Mouse (Mus musculus) megakaryocyte, embryonic 14.5 days (primary cell): Measurements from ENCODE around the gene Irgm2. TPM values are rescaled to one million over a fixed set of nuclear protein-coding genes. Genes with fewer than 3 reads are reported as not detected.
"Not testable (repeated sequence)": the region's sequence is repeated elsewhere in the genome, so short reads cannot be mapped to it uniquely, and the experiment has no call there.

Experiments used
- H3K27me3 ChIP-seq: replicated peaks from 2 replicates; pipeline ENCODE3; 2012; ENCODE audit warnings: inconsistent platforms
- H3K36me3 ChIP-seq: replicated peaks from 2 replicates; pipeline ENCODE3; 2012; ENCODE audit warnings: low read length, inconsistent platforms, mixed read lengths
- H3K4me1 ChIP-seq: 2 replicates; pipeline ENCODE4 v1.6.1; 2012; ENCODE audit warnings: inconsistent platforms
- H3K4me3 ChIP-seq: replicated peaks from 2 replicates; pipeline ENCODE3; 2012; ENCODE audit warnings: moderate library complexity, mild to moderate bottlenecking, inconsistent platforms
- H3K9me3 ChIP-seq: 2 replicates; pipeline ENCODE4 v1.6.1; 2012; ENCODE audit warnings: inconsistent platforms
- FLI1 ChIP-seq: IDR thresholded peaks from 2 replicates; pipeline ENCODE4 v1.6.1; 2012; ENCODE audit warnings: low read length, inconsistent platforms, mixed read lengths
- GATA1 ChIP-seq: IDR thresholded peaks from 3 replicates; pipeline ENCODE4 v1.6.1; 2012; ENCODE audit warnings: mixed read lengths, low read length, inconsistent platforms, borderline replicate concordance
- polyA plus RNA-seq: library from polyadenylated mRNA; stranded (reverse); fragments of >175 nt; gene quantifications from 2 replicates; pipeline ENCODE4 v1.2.3, GENCODE M21; 2012; ENCODE audit warnings: low replicate concordance; ENCODE audit not compliant: insufficient read depth

The Irgm2 gene
- polyA plus RNA-seq: 0.48 and 2.1 TPM in 2 replicates

DNA sequence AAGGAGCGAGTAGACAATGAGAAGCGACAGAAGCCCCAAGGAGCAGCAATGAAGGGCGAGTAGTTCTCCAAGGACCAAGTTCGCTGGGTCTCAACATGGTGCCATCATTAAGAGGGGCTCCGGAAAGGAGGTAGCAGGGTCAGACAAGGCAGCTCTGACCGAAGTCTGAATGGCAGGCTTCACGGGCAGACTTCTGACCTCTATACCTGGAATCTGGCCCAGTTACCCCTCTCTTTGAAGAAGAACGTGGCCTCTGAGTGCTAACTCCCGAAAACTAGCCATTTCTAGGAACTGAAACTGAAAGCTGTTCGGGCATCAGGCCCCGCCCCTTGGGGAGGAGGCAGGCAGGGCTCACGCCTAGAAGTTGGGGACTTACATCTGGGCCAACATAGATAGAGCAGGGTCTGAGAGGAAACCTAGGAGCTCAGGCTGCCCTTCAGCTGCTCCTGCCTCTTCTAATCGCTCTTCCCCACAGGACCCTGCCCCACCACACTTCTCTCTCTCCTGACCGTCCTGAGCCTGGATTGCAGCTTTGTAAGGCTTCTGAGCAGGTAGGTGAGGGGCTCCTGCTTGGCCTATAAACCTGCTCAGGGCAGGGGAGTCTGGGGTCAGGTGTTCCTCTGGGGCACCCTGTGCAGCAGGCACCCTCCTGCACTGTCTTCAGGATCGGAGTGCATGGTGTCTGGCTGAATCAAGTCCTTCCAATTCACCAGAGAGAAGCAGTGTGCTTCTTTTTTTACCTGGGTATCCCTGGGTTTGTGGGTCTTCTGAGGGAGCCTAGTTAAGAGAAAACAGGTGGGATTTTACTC is at the start of gene Irgm2, which contains the start of gene Igtp:
Irgm2 (plus strand) TSS at position 390 of the 809 bp plus-strand sequence.
Igtp (plus strand) TSS at position 328 of the 809 bp plus-strand sequence.
- H3K36me3 ChIP-seq: peaks cover 33% of the 10 kb centered on the region
- H3K4me3 ChIP-seq: peak within 1 kb of the TSS; percentile 95
- not testable (repeated sequence) for H3K27me3 ChIP-seq, H3K9me3 ChIP-seq
- H3K4me1 ChIP-seq: peaks cover 75% of the 10 kb centered on the region

DNA sequence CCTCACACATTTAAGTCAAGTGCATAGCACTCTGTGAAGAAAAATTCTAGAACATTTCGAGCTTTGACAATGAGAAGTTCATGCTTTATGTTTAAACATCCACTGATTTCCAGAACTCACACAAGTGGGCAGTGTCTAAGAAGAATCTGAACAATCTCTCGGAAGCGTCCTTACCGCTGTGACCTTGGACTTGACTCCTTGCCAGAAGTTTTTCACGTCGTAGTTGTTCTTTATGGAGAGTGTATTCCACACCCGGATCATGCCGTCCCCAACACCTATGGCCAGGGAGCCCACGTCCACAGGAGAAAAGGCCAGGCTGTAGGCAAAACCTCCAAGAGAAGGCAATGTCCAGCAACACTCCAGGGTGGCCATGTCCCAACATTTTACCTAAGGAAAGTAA is 44.0 kb upstream of the Irgm2 start:
- no peak overlapping the region for H3K4me3 ChIP-seq
- no peaks in the 10 kb centered on the region for H3K27me3 ChIP-seq
- TF ChIP-seq GATA1: no peak
- TF ChIP-seq FLI1: no peak
- H3K9me3 ChIP-seq: no peaks in the 10 kb centered on the region
- H3K36me3 ChIP-seq: peaks cover 90% of the 10 kb centered on the region
- no peaks in the 10 kb centered on the region for H3K4me1 ChIP-seq

DNA sequence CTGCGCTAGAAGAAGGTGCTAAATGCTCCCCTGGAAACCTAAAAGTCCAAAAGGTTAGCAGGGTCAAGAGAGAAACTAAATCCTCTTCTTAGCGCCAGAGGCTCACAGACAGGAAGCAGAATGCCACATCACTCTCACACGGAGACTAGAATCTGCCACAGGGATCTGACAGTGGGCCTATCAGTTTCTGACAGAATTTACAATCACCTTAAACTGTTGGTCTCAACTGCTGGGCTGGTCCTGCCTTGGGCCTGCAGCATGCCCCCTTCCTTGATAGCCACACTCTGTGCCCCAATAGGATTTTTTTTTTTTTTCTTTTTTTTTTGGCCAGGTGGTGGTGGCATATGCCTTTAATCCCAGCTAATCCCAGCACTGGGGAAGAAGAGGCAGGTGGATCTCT is 42.5 kb upstream of the Irgm2 start:
- Histone ChIP-seq H3K4me3 (no peak overlapping the region), H3K9me3 (no peaks in the 10 kb centered on the region), H3K36me3 (peaks cover 90% of the 10 kb centered on the region), H3K27me3 (no peaks in the 10 kb centered on the region), H3K4me1 (no peaks in the 10 kb centered on the region)
- TF ChIP-seq FLI1 (no peak), GATA1 (no peak)

DNA sequence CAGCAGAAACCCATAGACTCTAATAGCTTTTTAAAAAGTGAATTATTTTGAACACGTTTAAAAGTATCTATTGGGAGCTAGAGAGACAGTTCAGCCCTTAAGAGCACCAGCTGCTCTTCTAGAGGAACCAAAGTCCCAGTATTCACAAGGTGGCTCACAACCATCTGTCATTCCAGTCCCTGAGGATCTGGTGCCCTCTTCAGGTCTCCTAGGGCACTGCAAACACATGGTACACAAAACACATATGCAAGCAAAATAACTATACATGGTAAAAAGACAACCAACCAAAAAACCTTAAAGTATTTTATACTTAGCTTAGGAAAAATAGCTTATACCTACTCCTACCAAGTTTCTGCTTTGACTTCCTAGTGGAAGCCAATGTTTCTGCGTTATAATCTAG is 34.3 kb upstream of the Irgm2 start:
- TF ChIP-seq FLI1 (no peak), GATA1 (no peak)
- Histone ChIP-seq H3K27me3 (no peaks in the 10 kb centered on the region), H3K4me1 (peaks cover 22% of the 10 kb centered on the region), H3K36me3 (peaks cover 63% of the 10 kb centered on the region), H3K4me3 (no peak overlapping the region), H3K9me3 (no peaks in the 10 kb centered on the region)

DNA sequence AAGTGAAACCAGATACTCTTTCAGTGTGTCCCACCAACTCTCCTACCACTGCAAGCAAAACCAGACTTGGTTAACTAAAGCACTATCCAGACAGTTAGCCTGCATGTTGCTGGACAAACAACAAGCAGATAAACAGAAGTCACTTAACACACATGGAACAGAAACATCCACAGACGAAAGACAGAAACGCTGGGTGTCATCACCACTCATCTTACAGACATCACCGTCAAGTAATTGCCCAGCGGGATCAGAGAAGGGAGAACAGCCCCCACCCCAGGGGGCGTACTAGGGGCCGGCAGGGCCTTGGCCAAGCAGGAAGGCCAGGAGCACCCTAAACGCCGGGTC is 31.6 kb upstream of the Irgm2 start:
- Histone ChIP-seq H3K9me3 (no peaks in the 10 kb centered on the region), H3K27me3 (no peaks in the 10 kb centered on the region), H3K4me3 (peak overlapping the region; percentile 96), H3K36me3 (peaks cover 42% of the 10 kb centered on the region), H3K4me1 (peaks cover 35% of the 10 kb centered on the region)
- TF ChIP-seq GATA1 (no peak), FLI1 (no peak)

DNA sequence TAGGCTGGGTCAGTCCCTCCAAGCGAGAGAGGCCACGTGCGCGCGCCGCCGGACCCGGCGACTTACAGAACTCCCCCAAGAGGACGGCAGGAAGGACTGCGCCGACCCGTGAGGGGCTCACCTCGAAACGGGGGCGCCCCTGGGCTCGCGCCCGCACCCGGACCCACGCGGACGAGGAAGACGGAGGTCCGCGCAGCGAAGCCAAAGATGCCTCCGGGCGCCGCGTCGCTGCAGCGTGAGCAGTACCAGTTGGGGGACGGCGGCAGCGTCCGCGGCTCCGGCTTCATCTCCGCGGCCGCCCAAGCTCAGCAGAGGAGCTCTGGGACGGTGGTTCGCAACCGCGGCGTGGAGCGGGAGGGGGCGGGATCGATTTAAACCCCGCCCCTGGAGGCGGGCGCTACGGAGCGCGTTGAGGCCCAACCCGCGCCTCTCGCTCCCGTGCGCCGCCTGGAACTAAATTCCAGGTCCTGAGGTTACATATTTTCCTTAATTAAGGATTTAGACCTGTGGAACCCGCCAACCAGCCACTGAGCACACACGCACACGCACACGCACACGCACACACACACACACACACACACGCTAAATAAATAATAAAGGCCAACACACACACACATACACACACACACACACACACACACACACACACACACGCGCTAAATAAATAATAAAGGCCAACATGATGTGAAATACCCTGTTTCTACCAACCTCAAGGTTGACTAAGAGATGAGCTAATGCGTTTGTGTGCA is 31.1 kb upstream of the Irgm2 start, which contains the start of gene Gemin5:
Gemin5 (minus strand) TSS at position 373 of the 749 bp plus-strand sequence.
- peaks cover 35% of the 10 kb centered on the region for H3K4me1 ChIP-seq
- H3K9me3 ChIP-seq: no peaks in the 10 kb centered on the region
- H3K36me3 ChIP-seq: peaks cover 42% of the 10 kb centered on the region
- H3K27me3 ChIP-seq: no peaks in the 10 kb centered on the region
- TF ChIP-seq GATA1: no peak
- TF ChIP-seq FLI1: no peak
- H3K4me3 ChIP-seq: peak within 1 kb of the TSS; percentile 96

DNA sequence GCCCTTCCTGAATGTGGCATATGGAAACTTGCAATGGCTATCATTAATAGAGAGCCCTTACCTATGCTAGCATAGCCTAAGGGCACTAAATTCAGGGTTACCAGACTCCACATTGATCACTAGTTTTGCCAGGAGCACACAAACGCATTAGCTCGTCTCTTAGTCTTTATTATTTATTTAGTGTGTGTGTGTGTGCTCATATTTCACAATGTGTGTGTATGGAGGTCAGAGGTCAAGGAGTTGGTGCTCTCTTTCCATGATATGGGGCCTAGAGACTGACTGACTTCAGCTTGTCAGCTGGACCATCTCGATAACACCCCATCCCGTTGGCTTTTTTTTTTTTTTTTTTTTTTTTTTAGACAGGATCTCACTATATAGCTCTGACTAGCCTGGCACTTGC is 29.8 kb upstream of the Irgm2 start:
- no peak overlapping the region for H3K4me3 ChIP-seq
- peaks cover 42% of the 10 kb centered on the region for H3K36me3 ChIP-seq
- no peaks in the 10 kb centered on the region for H3K9me3 ChIP-seq
- H3K4me1 ChIP-seq: peaks cover 37% of the 10 kb centered on the region
- TF ChIP-seq GATA1: no peak
- TF ChIP-seq FLI1: no peak
- no peaks in the 10 kb centered on the region for H3K27me3 ChIP-seq

DNA sequence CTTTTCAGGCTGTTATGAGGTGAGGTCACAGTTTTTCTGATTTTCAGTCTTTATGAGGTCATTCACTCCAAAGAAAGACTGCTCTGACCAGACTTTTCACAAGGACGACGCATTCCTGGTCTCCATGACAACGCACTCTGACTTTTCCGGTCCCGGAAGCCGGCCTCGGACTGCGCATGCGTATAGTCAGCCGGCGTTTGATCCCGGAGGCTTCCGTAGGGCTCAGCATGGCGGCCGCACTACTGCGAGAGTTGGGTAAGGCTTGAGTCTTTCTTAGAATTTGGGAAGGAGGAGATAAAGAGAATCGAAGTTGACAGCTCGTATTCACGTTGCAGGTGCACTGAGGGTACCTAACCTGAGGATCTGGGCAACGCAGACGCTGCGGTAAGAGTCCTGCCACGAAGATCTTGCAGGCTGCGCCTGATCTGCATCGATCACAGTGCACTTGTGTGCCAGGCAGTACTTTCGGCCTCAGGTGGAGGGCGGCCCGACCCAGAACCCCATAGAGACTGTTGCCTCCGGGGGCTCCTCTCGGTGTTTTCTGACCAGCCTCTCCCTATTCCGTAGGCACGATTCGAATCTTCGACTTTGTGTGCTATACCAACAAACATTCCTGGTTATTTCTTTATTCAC is 27.8 kb upstream of the Irgm2 start, which contains the start of gene Mrpl22:
Mrpl22 (plus strand) TSS at position 203 of the 633 bp plus-strand sequence.
- TF ChIP-seq FLI1: no peak
- no peak for TF ChIP-seq GATA1
- H3K27me3 ChIP-seq: no peaks in the 10 kb centered on the region
- peaks cover 42% of the 10 kb centered on the region for H3K36me3 ChIP-seq
- H3K9me3 ChIP-seq: no peaks in the 10 kb centered on the region
- peaks cover 34% of the 10 kb centered on the region for H3K4me1 ChIP-seq
- peak within 1 kb of the TSS; percentile 97 for H3K4me3 ChIP-seq

DNA sequence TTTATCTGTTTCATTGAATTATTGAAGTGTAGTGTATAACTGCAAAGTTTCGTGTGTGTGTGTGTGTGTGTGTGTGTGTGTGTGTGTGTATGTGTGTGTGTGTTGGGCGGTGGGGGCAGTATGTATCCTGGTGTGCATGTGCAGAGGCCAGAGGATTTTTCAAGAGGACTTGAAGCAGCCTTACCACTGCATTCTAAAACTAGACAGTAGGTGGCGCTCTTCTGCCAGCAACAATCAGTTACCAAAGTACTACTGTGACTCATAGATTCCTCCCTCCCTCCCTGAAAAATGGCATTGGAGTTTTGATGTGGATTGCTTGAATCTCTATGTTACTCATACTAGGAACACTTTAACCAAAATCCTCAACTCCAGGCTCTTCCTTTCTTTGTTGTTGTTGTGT is 19.9 kb upstream of the Irgm2 start:
- peaks cover 60% of the 10 kb centered on the region for H3K36me3 ChIP-seq
- H3K4me3 ChIP-seq: no peak overlapping the region
- H3K4me1 ChIP-seq: peaks cover 40% of the 10 kb centered on the region
- no peaks in the 10 kb centered on the region for H3K27me3 ChIP-seq
- no peaks in the 10 kb centered on the region for H3K9me3 ChIP-seq
- TF ChIP-seq FLI1: no peak
- no peak for TF ChIP-seq GATA1

DNA sequence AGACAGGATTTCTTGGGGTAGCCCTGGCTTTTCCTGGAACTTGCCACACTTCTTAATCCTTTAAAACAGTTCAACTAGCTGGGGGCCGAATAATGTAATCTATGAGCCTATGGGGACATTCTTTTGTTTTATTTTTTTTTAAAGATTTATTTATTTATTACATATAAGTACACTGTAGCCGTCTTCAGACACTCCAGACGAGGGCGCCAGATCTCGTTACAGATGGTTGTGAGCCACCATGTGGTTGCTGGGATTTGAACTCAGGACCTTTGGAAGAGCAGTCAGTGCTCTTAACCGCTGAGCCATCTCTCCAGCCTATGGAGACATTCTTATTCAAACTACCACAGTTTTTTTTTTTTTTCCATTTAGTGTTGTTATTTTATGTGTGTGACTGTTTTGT is 19.4 kb upstream of the Irgm2 start:
- Histone ChIP-seq H3K4me1 (peaks cover 44% of the 10 kb centered on the region), H3K36me3 (peaks cover 56% of the 10 kb centered on the region)
- not testable (repeated sequence) for H3K27me3 ChIP-seq, H3K4me3 ChIP-seq, H3K9me3 ChIP-seq
